Mouse (Mus musculus) stomach, postnatal 0 days (tissue): ENCODE results near the gene Polm.

ENCODE experiments used
- CTCF ChIP-seq: IDR thresholded peaks from 2 replicates; pipeline ENCODE4 v1.5.1; 2016; ENCODE audit warnings: antibody characterized with exemption, low read depth, mild to moderate bottlenecking, moderate library complexity
- EP300 ChIP-seq: optimal IDR thresholded peaks from 2 replicates; pipeline ENCODE3; 2016; ENCODE audit warnings: antibody characterized with exemption

GRCm38 (mm10) chr11:5813381-5813780, 24.4 kb downstream of the Polm start:
- TF ChIP-seq CTCF (no peak), EP300 (no peak)
